Mouse (Mus musculus) midbrain, postnatal 0 days (tissue): Measurements from ENCODE around the gene Tc2n. TPM values are rescaled to one million over a fixed set of nuclear protein-coding genes. Genes with fewer than 3 reads are reported as not detected.
A peak's percentile ranks its signal among the peaks of the same experiment; 100 is the strongest.

ENCODE experiments used
- ATAC-seq: fragments of 200-750 bp; cut with Nextera tagmentation; 2 replicates; pipeline ENCODE4 v1.8.0; 2017; ENCODE audit warnings: moderate number of reproducible peaks, mild to moderate bottlenecking, moderate TSS enrichment, moderate library complexity; ENCODE audit not compliant: low FRiP score
- DNase-seq: peaks from one replicate; pipeline ENCODE4 v3.0.0-alpha.2; 2015; ENCODE audit warnings: low spot score
- H3K27ac ChIP-seq: fragments of 300-500 bp; sonication (generic); 2 replicates; pipeline ENCODE4 v1.5.1; 2014; ENCODE audit warnings: low read depth, mild to moderate bottlenecking, low read length, mixed read lengths
- H3K27me3 ChIP-seq: fragments of 300-500 bp; sonication (generic); 2 replicates; pipeline ENCODE4 v1.6.1; 2014; ENCODE audit warnings: low read length, control low read depth, mixed read lengths; ENCODE audit not compliant: insufficient read depth
- H3K36me3 ChIP-seq: fragments of 300-500 bp; sonication (generic); 2 replicates; pipeline ENCODE4 v1.6.1; 2014; ENCODE audit warnings: low read length, control low read depth, mixed read lengths; ENCODE audit not compliant: insufficient read depth
- H3K4me1 ChIP-seq: fragments of 300-500 bp; sonication (generic); 2 replicates; pipeline ENCODE4 v1.6.1; 2014; ENCODE audit warnings: mild to moderate bottlenecking, control low read depth, antibody characterized with exemption, low read length, mixed read lengths; ENCODE audit not compliant: insufficient read depth
- H3K4me2 ChIP-seq: fragments of 300-500 bp; sonication (generic); 2 replicates; pipeline ENCODE4 v1.6.1; 2014; ENCODE audit warnings: low read depth, mild to moderate bottlenecking, low read length, mixed read lengths; ENCODE audit not compliant: poor library complexity, severe bottlenecking
- H3K4me3 ChIP-seq: fragments of 300-500 bp; sonication (generic); 2 replicates; pipeline ENCODE4 v1.5.1; 2014; ENCODE audit warnings: low read depth, mild to moderate bottlenecking, low read length, moderate library complexity
- H3K9ac ChIP-seq: fragments of 300-500 bp; sonication (generic); replicated peaks from 2 replicates; pipeline ENCODE4 v1.6.1; 2014; ENCODE audit warnings: mild to moderate bottlenecking, low read length, moderate library complexity, mixed read lengths; ENCODE audit not compliant: poor library complexity, severe bottlenecking
- H3K9me3 ChIP-seq: fragments of 300-500 bp; sonication (generic); 2 replicates; pipeline ENCODE4 v1.6.1; 2016; ENCODE audit warnings: low read length, control low read depth
- CTCF ChIP-seq: IDR thresholded peaks from 2 replicates; pipeline ENCODE4 v1.5.1; 2016; ENCODE audit warnings: antibody characterized with exemption, mild to moderate bottlenecking
- WGBS: fragments of 180-500 bp; shearing (Covaris S2); extraction: QIAGEN DNeasy Blood & Tissue Kit; methylation state at CpG from one replicate; pipeline ENCODE4 v1.1.7; 2014; 5-methylcytosine and 5-hydroxymethylcytosine counted together
- polyA plus RNA-seq: library from polyadenylated mRNA; unstranded; fragments of >200 nt; fragmentation: Nextera tagmentation; extraction: Ambion mirVana; gene quantifications from 2 replicates; pipeline ENCODE4 v1.2.1, GENCODE M21; 2015
- total RNA-seq: library from RNA; depleted of rRNA; stranded (reverse); fragments of >200 nt; gene quantifications from 2 replicates; pipeline ENCODE4 v1.2.3, GENCODE M21; 2014

Gene Tc2n
- total and polyA plus RNA-seq, 2 experiments from 2014 or later: 0.36 to 0.55 TPM

GRCm38 (mm10) chr12:101718755-101719150 is 430 bp upstream of the Tc2n start:
- no peak overlapping the region for H3K27ac ChIP-seq
- 2% methylated on average over 9 of the region's 9 CpGs for WGBS
- no peaks in the 10 kb centered on the region for H3K36me3 ChIP-seq
- no peaks in the 10 kb centered on the region for H3K4me1 ChIP-seq
- peak overlapping the region; percentile 68; the same call in 1 of the 2 replicates for H3K9ac ChIP-seq
- TF ChIP-seq CTCF: no peak
- H3K9me3 ChIP-seq: no peaks in the 10 kb centered on the region
- peak overlapping the region; percentile 81 for H3K4me3 ChIP-seq
- peak overlapping the region; percentile 96 for H3K4me2 ChIP-seq
- DNase-seq: peak; percentile 1
- 0 out of 2 replicates have a peak, but pooled peaks cover 4% of the 10 kb centered on the region for H3K27me3 ChIP-seq
- peak; percentile 74 for ATAC-seq

GRCm38 (mm10) chr12:101699176-101699575 is 19.1 kb downstream of the Tc2n start:
- Histone ChIP-seq H3K4me2 (no peak overlapping the region), H3K9me3 (no peaks in the 10 kb centered on the region), H3K27me3 (no peaks in the 10 kb centered on the region), H3K4me3 (no peak overlapping the region), H3K9ac (no peak overlapping the region), H3K36me3 (no peaks in the 10 kb centered on the region), H3K27ac (no peak overlapping the region), H3K4me1 (no peaks in the 10 kb centered on the region)
- ATAC-seq (no peak), DNase-seq (no peak)
- 92% methylated on average over 3 of the region's 3 CpGs for WGBS
- TF ChIP-seq CTCF: no peak

- TF ChIP-seq CTCF: no peak
- Histone ChIP-seq H3K4me3 (no peak overlapping the region), H3K27ac (no peak overlapping the region), H3K27me3 (no peaks in the 10 kb centered on the region), H3K9ac (no peak overlapping the region), H3K4me2 (no peak overlapping the region), H3K4me1 (no peaks in the 10 kb centered on the region), H3K36me3 (no peaks in the 10 kb centered on the region), H3K9me3 (no peaks in the 10 kb centered on the region)
- WGBS: 95% methylated on average over 1 of the region's 1 CpGs
- no peak for ATAC-seq
- no peak for DNase-seq
Measured at GRCm38 (mm10) chr12:101696521-101696920, 21.8 kb downstream of the Tc2n start.

DNA sequence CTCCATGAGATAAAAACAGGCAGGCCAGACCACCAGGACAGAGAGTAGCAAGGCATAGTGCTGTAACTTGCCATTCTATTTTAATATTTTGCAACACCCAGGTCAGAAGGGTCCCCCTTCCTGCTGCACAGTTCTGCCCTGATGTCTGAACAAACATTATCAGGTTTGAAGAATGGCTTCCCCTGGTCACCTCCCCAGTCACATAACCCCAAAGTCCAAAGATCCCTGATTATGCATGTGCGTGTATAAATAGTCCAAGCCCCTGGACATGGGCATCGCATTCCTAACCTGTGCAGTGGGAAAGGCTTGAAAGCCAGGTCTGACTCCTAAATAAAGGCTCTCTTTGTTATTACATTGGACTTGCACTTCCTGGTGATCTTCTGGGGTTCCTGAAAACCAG is 37.8 kb downstream of the Tc2n start:
- H3K9ac ChIP-seq: no peak overlapping the region
- no peak overlapping the region for H3K4me2 ChIP-seq
- ATAC-seq (no peak), DNase-seq (no peak)
- WGBS: 93% methylated on average over 2 of the region's 2 CpGs
- no peak overlapping the region for H3K27ac ChIP-seq
- H3K4me3 ChIP-seq: no peak overlapping the region
- H3K9me3 ChIP-seq: no peaks in the 10 kb centered on the region
- no peaks in the 10 kb centered on the region for H3K36me3 ChIP-seq
- no peak for TF ChIP-seq CTCF
- H3K4me1 ChIP-seq: no peaks in the 10 kb centered on the region
- no peaks in the 10 kb centered on the region for H3K27me3 ChIP-seq

GRCm38 (mm10) chr12:101667502-101667901 is 50.8 kb downstream of the Tc2n start:
- no peak for TF ChIP-seq CTCF
- DNase-seq: no peak
- Histone ChIP-seq H3K9ac (no peak overlapping the region), H3K27ac (no peak overlapping the region), H3K27me3 (no peaks in the 10 kb centered on the region), H3K4me3 (no peak overlapping the region), H3K4me1 (no peaks in the 10 kb centered on the region), H3K36me3 (no peaks in the 10 kb centered on the region), H3K9me3 (no peaks in the 10 kb centered on the region), H3K4me2 (no peak overlapping the region)
- 97% methylated on average over 2 of the region's 2 CpGs for WGBS
- ATAC-seq: no peak

- H3K9ac ChIP-seq: no peak overlapping the region
- no peaks in the 10 kb centered on the region for H3K36me3 ChIP-seq
- H3K4me2 ChIP-seq: no peak overlapping the region
- no peak overlapping the region for H3K4me3 ChIP-seq
- H3K27me3 ChIP-seq: no peaks in the 10 kb centered on the region
- ATAC-seq (no peak), DNase-seq (no peak)
- 91% methylated on average over 1 of the region's 1 CpGs for WGBS
- no peak for TF ChIP-seq CTCF
- no peaks in the 10 kb centered on the region for H3K4me1 ChIP-seq
- no peaks in the 10 kb centered on the region for H3K9me3 ChIP-seq
- H3K27ac ChIP-seq: no peak overlapping the region
Measured at GRCm38 (mm10) chr12:101633137-101633536, 85.2 kb downstream of the Tc2n start.
